Mouse (Mus musculus): ENCODE data around the gene Ephb2. TPM values are rescaled to one million over a fixed set of nuclear protein-coding genes. Genes with fewer than 3 reads are reported as not detected.

Ephb2 gene
- 9.5 and 9.7 TPM in 2 replicates for polyA plus RNA-seq (2016; fragmentation: Nextera tagmentation; extraction: Ambion mirVana)

DNA sequence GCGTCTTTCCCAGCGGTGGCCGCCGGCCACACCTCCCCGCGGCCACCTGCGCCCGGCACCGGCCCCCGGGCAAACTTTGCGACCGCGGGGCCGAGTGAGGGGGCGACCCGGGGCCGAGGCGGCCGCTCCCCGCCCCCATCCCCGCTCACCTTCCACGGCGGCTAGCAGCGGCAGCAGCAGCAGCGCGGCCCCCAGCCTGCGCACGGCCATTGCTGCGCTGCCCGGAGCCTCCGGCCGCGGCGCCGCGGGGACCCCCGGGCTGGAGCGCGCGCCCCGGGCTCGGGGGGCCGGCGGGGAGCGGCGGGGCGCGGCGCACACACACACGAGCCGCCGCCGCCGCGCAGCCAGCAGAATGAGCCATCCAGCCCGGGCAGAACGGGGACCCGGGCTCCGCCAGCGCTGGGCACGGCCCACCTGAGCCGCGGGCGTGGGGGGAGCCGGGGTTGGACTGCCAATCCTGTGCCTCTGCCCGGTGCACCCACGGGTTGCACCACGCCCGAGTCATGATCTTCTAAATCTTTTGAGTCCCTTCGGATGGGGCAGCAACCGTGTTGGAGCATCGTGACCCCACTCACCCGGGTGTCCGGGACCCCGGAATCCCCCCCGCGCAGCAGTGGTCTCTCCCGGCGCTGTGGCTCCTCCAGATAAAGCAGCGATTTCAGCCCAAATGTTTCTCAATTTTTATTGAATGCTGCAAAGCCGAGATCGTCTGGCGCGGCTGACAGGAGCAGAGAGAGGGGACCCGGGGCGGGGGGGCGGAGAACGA is at the start of gene Ephb2:
TSS of gene Ephb2 (minus strand) at position 368 of the 766 bp plus-strand sequence.
- no peaks in the 10 kb centered on the region for H3K9me3 ChIP-seq
- H3K27ac ChIP-seq = peak within 1 kb of the TSS; percentile 99
- under 1% methylated on average over 88 of the region's 88 CpGs for WGBS
- DNase-seq (ENCODE audit: extremely low spot score, low spot score) = no peak
- H3K27me3 ChIP-seq (ENCODE audit: poor library complexity, severe bottlenecking) = peaks cover 75% of the 10 kb centered on the region
- H3K4me3 ChIP-seq = peak within 1 kb of the TSS; percentile 96
- H3K4me1 ChIP-seq = peaks cover 99% of the 10 kb centered on the region
- H3K36me3 ChIP-seq (replicated peaks) = peaks cover 5% of the 10 kb centered on the region; the same call in 1 of the 2 replicates

DNA sequence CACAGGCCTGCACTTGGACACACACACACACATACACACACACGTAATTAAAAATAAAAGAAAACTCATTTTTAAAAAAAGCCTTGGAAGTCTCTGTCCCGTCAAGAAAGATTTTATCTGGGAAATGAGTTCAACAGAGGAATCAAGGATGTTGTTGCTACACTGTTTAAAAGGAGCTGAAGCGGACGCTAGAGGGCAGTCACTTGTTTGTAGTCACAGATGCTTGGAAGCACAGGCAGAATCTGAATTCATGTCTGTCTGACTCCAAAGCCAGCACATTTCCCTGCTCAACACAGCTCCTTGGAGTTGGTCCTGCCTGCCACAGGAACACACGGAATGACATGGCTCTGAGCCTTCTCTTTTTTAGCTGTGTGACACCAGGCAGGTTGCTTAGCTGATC is 42.8 kb upstream of the Ephb2 start:
- no peaks in the 10 kb centered on the region for H3K4me1 ChIP-seq
- DNase-seq (ENCODE audit: extremely low spot score, low spot score) = no peak
- H3K4me3 ChIP-seq = no peak overlapping the region
- H3K36me3 ChIP-seq (replicated peaks) = no peaks in the 10 kb centered on the region
- no peaks in the 10 kb centered on the region for H3K9me3 ChIP-seq
- H3K27me3 ChIP-seq (ENCODE audit: poor library complexity, severe bottlenecking) = no peaks in the 10 kb centered on the region; the same call in 1 of the 2 replicates
- no peak overlapping the region for H3K27ac ChIP-seq
- WGBS = 24% methylated on average over 5 of the region's 5 CpGs

- no peak for DNase-seq (ENCODE audit: extremely low spot score, low spot score)
- Histone ChIP-seq H3K36me3 (replicated peaks) (no peaks in the 10 kb centered on the region), H3K9me3 (no peaks in the 10 kb centered on the region), H3K27ac (no peak overlapping the region), H3K4me3 (no peak overlapping the region), H3K4me1 (no peaks in the 10 kb centered on the region), H3K27me3 (ENCODE audit: poor library complexity, severe bottlenecking) (no peaks in the 10 kb centered on the region; the same call in 1 of the 2 replicates)
- 53% methylated on average over 8 of the region's 8 CpGs for WGBS
Observed at GRCm38 (mm10) chr4:136878171-136878570, 42.4 kb upstream of the Ephb2 start.

GRCm38 (mm10) chr4:136876971-136877370 is 41.2 kb upstream of the Ephb2 start:
- Histone ChIP-seq H3K27me3 (ENCODE audit: poor library complexity, severe bottlenecking) (no peaks in the 10 kb centered on the region; the same call in 1 of the 2 replicates), H3K4me1 (no peaks in the 10 kb centered on the region), H3K4me3 (no peak overlapping the region), H3K36me3 (replicated peaks) (no peaks in the 10 kb centered on the region), H3K27ac (no peak overlapping the region), H3K9me3 (no peaks in the 10 kb centered on the region)
- peak; percentile 51 for DNase-seq (ENCODE audit: extremely low spot score, low spot score)
- WGBS = 26% methylated on average over 7 of the region's 7 CpGs

DNA sequence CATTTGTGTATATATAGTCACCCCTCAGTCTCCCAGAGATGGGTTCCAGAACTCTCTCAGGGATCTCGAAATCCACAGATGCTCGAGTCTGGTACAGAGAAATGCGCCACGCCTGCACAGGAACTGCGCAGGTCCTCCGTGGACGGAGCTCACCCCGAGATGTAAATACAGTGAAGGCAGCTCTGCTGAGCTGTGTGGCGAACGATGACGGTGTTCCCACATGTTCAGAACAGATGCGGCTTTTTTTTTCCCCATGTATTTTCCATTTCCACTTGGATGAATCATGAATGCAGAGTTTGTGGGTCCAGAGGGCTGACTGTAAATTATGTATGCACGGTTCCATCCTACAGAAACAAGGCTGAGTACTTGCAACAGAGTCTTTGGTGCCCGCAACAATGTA is 39.2 kb upstream of the Ephb2 start:
- Histone ChIP-seq H3K4me3 (no peak overlapping the region), H3K9me3 (no peaks in the 10 kb centered on the region), H3K27ac (no peak overlapping the region), H3K4me1 (no peaks in the 10 kb centered on the region), H3K27me3 (ENCODE audit: poor library complexity, severe bottlenecking) (no peaks in the 10 kb centered on the region; the same call in 1 of the 2 replicates), H3K36me3 (replicated peaks) (no peaks in the 10 kb centered on the region)
- WGBS = 95% methylated on average over 14 of the region's 14 CpGs
- DNase-seq (ENCODE audit: extremely low spot score, low spot score) = no peak

DNA sequence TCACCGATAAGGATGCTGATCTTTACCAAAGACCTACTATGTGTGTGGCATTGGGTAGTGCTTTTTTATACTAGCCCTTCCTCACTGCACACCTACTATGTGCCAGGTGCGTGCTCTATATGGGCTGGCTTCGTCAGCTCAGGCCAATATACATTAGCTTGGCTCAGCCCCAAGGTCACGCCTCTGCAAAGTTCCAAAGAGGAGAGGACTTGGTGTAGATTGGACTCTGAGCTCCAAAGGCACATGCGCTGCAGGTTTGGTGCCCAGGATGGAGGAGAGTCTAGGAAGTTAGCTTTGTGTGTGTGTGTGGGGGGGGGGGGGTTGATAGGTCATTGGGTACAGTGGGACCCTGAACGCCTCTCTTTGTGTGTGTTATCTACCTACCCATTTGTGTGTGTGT is 32.6 kb upstream of the Ephb2 start:
- no peaks in the 10 kb centered on the region for H3K9me3 ChIP-seq
- DNase-seq (ENCODE audit: extremely low spot score, low spot score) = no peak
- peak overlapping the region; percentile 5; the same call in 1 of the 2 replicates for H3K27ac ChIP-seq
- whole genome bisulfite sequencing = 89% methylated on average over 6 of the region's 6 CpGs
- H3K36me3 ChIP-seq (replicated peaks) = no peaks in the 10 kb centered on the region
- H3K4me3 ChIP-seq = no peak overlapping the region
- H3K4me1 ChIP-seq = peaks cover 51% of the 10 kb centered on the region
- peaks cover 20% of the 10 kb centered on the region for H3K27me3 ChIP-seq (ENCODE audit: poor library complexity, severe bottlenecking)

GRCm38 (mm10) chr4:136867690-136868345 is 32.0 kb upstream of the Ephb2 start:
- Histone ChIP-seq H3K27ac (0 out of 2 replicates have a peak overlapping the region, but pooled peaks have one; percentile 26), H3K4me3 (peak overlapping the region; percentile 4; the same call in 1 of the 2 replicates), H3K36me3 (replicated peaks) (no peaks in the 10 kb centered on the region), H3K27me3 (ENCODE audit: poor library complexity, severe bottlenecking) (peaks cover 25% of the 10 kb centered on the region), H3K9me3 (no peaks in the 10 kb centered on the region), H3K4me1 (peaks cover 56% of the 10 kb centered on the region)
- 16% methylated on average over 12 of the region's 12 CpGs for WGBS
- no peak for DNase-seq (ENCODE audit: extremely low spot score, low spot score)

DNA sequence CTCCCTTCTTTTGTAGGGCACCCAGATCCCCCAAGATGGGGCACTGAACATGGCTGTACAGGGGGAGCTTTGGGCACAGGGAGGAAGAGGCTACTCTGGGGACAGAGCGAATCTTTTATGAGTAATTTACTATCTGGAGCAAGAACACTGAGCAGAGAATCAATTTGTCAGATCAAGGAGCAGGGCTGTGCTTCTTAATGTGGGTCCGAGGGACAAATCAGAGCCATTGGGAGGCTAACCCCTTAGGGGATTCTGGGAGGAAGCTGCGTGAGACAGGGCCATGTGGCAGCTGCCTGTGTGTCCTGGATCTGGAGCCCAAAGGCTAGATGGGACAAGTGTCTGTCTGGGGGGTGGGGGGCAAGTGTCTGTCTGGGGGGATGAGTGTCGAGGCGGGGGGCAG is 29.7 kb upstream of the Ephb2 start:
- Histone ChIP-seq H3K27ac (peak overlapping the region; percentile 87), H3K4me3 (peak overlapping the region; percentile 31), H3K9me3 (no peaks in the 10 kb centered on the region), H3K36me3 (replicated peaks) (no peaks in the 10 kb centered on the region), H3K4me1 (peaks cover 79% of the 10 kb centered on the region), H3K27me3 (ENCODE audit: poor library complexity, severe bottlenecking) (peaks cover 42% of the 10 kb centered on the region)
- no peak for DNase-seq (ENCODE audit: extremely low spot score, low spot score)
- WGBS = 60% methylated on average over 5 of the region's 5 CpGs

GRCm38 (mm10) chr4:136864751-136865470 is 29.1 kb upstream of the Ephb2 start:
- H3K4me1 ChIP-seq = peaks cover 82% of the 10 kb centered on the region
- 8% methylated on average over 15 of the region's 15 CpGs for WGBS

GRCm38 (mm10) chr4:136863517-136863916 is 27.7 kb upstream of the Ephb2 start:
- H3K4me3 ChIP-seq = no peak overlapping the region
- peaks cover 91% of the 10 kb centered on the region for H3K4me1 ChIP-seq
- peak overlapping the region; percentile 87 for H3K27ac ChIP-seq
- DNase-seq (ENCODE audit: extremely low spot score, low spot score) = no peak
- 56% methylated on average over 9 of the region's 9 CpGs for WGBS
- peaks cover 42% of the 10 kb centered on the region for H3K27me3 ChIP-seq (ENCODE audit: poor library complexity, severe bottlenecking)
- H3K36me3 ChIP-seq (replicated peaks) = no peaks in the 10 kb centered on the region
- H3K9me3 ChIP-seq = 0 out of 2 replicates have a peak, but pooled peaks cover 3% of the 10 kb centered on the region

More at GRCm38 (mm10) chr4:136864751-136865470, 29.1 kb upstream of the Ephb2 start:
- Histone ChIP-seq H3K4me3 (peak overlapping the region; percentile 31), H3K27me3 (ENCODE audit: poor library complexity, severe bottlenecking) (peaks cover 42% of the 10 kb centered on the region), H3K27ac (peak overlapping the region; percentile 87), H3K9me3 (0 out of 2 replicates have a peak, but pooled peaks cover 1% of the 10 kb centered on the region), H3K36me3 (replicated peaks) (no peaks in the 10 kb centered on the region)
- DNase-seq (ENCODE audit: extremely low spot score, low spot score) = peak; percentile 90

DNA sequence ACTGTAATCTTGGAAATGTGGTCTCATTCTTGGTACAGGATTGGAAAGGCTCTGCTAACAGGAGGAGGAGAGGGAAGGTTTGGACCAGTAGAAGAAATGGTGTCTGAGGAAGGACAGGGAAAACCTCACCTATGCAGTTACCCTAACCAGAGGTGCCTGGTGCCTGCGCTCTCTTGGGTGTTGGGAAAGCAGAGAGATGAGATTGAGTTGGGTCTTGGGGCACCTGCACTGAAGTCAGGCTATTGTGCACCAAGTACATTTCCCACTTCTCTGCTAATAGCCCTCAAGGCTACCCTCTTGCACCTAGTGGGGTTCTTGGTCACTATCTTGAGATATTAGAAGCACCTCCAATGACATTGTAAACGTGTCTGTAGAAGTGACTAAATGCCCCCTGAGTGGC is 26.6 kb upstream of the Ephb2 start:
- DNase-seq (ENCODE audit: extremely low spot score, low spot score) = no peak
- Histone ChIP-seq H3K4me1 (peaks cover 80% of the 10 kb centered on the region), H3K36me3 (replicated peaks) (no peaks in the 10 kb centered on the region), H3K9me3 (0 out of 2 replicates have a peak, but pooled peaks cover 3% of the 10 kb centered on the region), H3K27ac (peak overlapping the region; percentile 87), H3K27me3 (ENCODE audit: poor library complexity, severe bottlenecking) (peaks cover 42% of the 10 kb centered on the region), H3K4me3 (no peak overlapping the region)
- 71% methylated on average over 2 of the region's 2 CpGs for WGBS

GRCm38 (mm10) chr4:136861806-136862205 is 26.0 kb upstream of the Ephb2 start:
- Histone ChIP-seq H3K4me1 (peaks cover 79% of the 10 kb centered on the region), H3K4me3 (peak overlapping the region; percentile 14; the same call in 1 of the 2 replicates)
- DNase-seq (ENCODE audit: extremely low spot score, low spot score) = peak; percentile 59

More at GRCm38 (mm10) chr4:136861806-136862205, 26.0 kb upstream of the Ephb2 start:
- peak overlapping the region; percentile 87 for H3K27ac ChIP-seq
- 3% methylated on average over 17 of the region's 17 CpGs for WGBS
- peaks cover 37% of the 10 kb centered on the region for H3K27me3 ChIP-seq (ENCODE audit: poor library complexity, severe bottlenecking)
- no peaks in the 10 kb centered on the region for H3K36me3 ChIP-seq (replicated peaks)
- 0 out of 2 replicates have a peak, but pooled peaks cover 3% of the 10 kb centered on the region for H3K9me3 ChIP-seq

All from forebrain, embryonic 10.5 days (tissue).